Mouse (Mus musculus): ENCODE results near the gene Camk2n2. TPM values are rescaled to one million over a fixed set of nuclear protein-coding genes. Genes with fewer than 3 reads are reported as not detected.

The Camk2n2 gene
- polyA plus RNA-seq (2021; fragmentation: Nextera tagmentation): 10.9 and 11.3 TPM in 2 replicates
- long read RNA-seq, experiment 1, partial matches to known transcripts: 0 of 6 reads
- long read RNA-seq, experiment 1, other reads (novel, unspliced or antisense): 6 of 6 reads
- long read RNA-seq, experiment 2: 0 reads

DNA sequence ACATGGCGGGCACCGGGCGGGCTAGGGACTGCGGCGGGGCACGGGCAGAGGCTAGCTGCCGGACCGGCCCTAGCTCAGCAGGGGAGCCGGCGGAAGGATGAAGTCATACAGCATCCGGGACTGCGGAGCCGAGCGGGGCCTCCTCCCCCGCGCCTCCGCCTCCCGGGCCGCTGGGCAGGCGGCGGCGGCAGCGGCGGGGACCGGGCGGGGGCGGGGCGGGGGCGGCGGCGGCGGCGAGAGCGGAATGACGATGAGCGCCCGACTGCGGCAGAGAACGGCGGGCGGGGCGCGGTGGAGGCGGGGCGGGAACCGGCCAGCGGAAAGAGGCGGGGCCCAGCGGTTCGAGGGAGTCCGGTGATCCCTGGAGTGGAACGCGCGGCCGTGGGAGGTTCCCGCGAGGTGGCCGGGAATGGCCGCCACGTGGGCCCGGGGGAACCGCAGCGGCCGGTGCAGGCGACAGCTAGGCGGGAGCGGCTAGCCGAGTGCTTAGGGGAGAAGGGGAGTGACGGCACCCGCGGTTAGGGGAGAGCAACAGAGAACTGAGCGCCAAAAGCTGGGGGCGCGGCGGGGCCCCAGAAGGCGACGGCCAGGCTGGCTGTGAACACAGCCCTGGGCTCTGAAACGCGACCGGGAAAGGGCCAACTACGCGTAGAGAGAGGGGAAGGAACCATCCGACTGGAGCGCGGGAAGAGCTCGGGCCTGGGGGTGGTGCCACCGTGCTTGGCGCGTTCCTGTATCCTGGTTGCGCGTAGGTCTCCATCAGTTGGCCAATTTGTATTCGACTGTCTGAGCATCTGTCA, at the start of gene Camk2n2:
Gene Camk2n2 (minus strand): TSS at position 97 of the 800 bp plus-strand sequence.

DNA sequence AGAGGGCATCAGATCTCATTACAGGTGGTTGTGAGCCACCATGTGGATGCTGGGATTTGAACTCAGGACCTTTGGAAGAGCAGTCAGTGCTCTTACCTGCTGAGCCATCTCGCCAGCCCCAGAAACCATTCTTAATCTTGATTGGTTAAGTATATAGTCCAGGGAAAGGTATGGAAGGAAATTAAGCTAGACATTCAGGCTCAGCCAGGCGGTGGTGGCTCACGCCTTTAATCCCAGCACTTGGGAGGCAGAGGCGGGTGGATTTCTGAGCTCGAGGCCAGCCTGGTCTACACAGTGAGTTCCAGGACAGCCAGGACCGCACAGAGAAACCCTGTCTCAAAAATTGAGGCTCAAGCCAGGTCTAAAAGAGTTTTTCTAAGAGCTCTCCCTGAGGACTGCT, 46.9 kb upstream of the Camk2n2 start, which contains the start of gene Eif4g1:
Gene Eif4g1 (plus strand): TSS at position 301 of the 400 bp plus-strand sequence.

DNA sequence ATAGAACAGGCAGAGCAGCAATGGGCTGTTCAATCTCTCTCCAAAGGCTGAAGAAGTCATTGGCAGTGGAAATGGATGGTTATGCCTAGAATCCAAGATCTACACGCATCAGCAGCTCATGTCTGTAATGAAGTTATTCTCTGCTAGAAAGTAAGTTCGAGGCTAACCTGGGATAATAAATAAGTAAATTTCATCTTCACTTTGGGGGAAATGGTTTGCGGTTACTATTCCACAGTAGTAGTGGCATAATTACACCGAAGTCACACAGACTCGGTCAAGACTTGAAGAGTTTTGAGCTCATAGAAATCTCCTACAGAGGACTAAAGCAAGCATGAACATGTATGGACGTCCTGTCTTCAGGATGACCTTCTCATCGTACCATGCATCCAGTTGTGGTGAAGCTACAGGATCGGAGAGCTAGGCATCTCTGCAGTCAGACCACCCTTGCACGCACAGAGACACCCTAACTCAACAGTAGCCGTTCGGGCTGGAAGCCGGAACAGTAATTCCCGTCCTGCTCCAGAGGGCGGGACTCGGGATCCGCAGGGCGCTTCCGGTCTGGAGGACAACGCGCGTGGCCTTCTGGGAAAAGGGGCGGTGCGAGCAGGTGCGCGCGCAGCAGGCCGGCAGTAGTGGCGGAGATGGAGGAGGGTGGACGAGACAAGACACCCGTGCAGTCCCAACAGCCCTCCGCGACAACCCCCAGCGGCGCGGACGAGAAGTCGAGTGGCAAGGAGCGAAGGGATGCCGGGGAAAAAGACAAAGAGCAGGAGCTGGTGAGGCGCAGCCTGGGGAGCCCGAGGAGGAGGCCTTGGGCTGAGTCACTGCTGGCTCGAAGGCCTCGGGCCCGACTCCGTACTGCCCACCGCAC, 30.2 kb upstream of the Camk2n2 start, which contains the start of gene Psmd2:
Gene Psmd2 (plus strand): TSS at position 577 of the 871 bp plus-strand sequence.

DNA sequence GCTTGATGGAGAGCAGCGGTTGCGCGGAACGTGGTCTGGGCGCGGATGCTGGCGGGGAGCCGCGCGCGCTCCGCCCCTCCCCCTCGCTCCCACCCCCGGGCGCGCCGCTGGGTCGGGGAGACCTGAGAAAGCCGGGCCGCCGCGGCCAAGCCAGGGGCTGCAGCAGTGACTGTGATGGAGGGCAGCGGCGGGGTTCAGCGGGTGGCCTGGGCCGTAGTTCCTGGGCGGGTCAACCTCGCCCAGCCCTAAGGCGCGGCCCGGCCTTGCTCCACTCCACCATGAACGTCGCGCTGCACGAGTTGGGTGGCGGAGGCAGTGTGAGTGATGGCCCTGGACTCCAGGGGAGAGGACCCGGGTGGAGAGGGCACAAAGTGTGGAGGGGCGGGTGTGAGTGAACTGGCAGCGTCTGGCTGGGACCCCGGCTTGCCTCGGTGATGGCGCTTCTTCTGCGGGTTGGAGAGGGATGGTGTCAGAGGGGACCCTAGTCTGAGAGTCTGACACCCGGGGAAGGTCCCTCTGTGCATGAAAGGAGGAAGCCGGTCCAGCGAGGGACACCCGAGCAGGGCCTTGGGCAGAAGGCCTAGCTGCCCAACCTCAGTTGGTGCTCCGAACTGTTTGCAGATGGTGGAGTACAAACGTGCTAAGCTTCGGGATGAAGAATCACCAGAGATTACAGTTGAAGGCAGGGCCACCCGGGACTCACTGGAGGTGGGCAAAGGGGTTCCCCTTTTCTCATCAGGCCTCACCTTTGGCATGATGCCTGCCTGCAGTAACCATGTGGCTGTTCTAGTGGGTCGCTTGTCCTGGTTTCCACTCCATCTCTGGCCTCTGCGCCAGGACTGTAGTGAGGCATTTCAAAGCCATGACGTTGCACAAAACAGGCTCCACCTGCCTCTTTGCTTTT, 8.9 kb upstream of the Camk2n2 start, which contains the start of gene Ece2:
Gene Ece2 (plus strand): TSS at position 98 of the 904 bp plus-strand sequence.

DNA sequence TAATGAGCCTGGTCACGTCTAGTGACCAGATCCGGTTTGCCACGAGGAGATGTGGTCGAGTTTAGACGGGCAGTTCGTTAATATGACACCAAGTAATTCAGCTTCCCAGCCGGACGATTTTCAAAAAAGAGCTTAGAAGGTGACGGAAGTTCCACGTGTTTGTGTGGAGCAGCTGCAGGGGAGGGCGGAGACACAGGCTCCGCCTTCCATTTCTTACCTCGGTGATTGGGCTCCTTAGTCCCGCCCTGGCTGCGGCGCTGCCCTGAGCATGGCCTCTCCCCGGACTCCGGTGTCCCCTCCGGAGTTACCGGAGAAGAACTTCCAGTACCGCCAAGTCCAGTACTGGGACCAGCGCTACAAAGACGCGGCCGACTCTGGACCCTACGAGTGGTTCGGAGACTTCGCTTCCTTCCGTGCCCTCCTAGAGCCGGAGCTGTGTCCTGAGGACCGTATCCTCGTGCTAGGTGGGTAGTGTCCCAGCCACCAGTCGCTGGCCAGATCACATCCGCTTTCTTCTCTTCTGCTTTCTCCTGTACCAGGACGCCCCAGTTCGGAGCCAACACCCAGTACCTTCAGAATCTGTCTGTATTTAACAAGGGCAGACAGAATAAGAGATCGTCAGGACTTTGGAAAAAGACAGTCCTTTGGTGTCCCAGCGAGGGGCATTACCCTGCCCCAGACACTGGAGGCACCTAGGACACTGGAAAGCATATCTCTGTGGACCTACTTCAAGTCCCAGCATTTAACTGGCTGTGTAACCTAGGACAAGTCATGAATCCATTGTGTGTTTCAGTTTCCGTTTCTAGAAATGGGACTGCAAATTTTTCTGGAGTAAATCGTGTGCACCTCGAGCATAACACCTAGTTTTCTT, 9.5 kb downstream of the Camk2n2 start, which contains the start of the genes Eef1akmt4, Gm49333 and Alg3:
Gene Eef1akmt4 (plus strand): TSS at position 237 of the 871 bp plus-strand sequence.
Gene Gm49333 (plus strand): TSS at position 254 of the 871 bp plus-strand sequence.
Gene Alg3 (minus strand): TSS at position 379 of the 871 bp plus-strand sequence.

DNA sequence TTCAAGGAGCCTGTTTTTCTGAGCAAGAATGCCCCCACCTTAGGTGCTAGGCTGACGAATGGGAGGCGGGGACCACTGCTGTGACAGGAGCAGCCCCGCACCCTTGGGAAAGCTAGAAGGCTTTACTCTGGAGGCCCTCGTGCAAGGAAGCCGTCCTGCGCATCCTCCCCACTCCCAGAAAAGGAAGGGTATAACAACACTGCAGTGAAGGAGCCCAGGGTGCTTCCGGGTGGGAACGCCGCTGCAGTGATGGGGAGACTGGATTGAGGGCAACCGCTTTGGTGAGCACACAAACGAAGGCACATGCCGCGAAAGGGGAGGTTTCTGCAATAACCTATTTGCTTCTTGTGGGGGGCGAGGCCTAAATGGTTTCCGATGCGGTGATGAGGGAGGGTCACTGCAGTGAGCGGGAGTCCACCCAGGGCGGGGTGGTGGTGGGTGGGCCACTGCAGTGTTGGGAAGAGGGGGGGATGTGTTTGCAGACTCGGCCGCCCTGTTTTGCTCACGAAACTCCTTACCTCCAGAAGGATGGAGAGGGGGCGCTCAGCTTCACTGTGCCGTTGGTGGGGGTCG, 31.6 kb downstream of the Camk2n2 start, which contains the start of gene Vwa5b2:
Gene Vwa5b2 (plus strand): TSS at position 106 of the 573 bp plus-strand sequence.

Small RNA genes lying within 50 kb of the gene (microRNA-seq; reads per million reads assigned to microRNA genes)
- 356 reads per million, percentile 70 among the genes with 10 or more reads in this experiment for gene Mir1224

Other genes with a start within 250 kb of the Camk2n2 start
- 49.2 and 59.3 TPM in 2 replicates for gene Abcc5, start 194.9 kb downstream of the Camk2n2 start, polyA plus RNA-seq (2021; fragmentation: Nextera tagmentation)
- 27.9 and 32.3 TPM in 2 replicates for gene Eif2b5, start 122.5 kb downstream of the Camk2n2 start, polyA plus RNA-seq (2021; fragmentation: Nextera tagmentation)
- gene Dvl3, start 104.3 kb downstream of the Camk2n2 start, polyA plus RNA-seq (2021; fragmentation: Nextera tagmentation): 9.0 and 9.6 TPM in 2 replicates
- 912 and 945 TPM in 2 replicates for gene Ap2m1, start 85.8 kb downstream of the Camk2n2 start, polyA plus RNA-seq (2021; fragmentation: Nextera tagmentation)
- gene Abcf3, start 72.7 kb downstream of the Camk2n2 start, polyA plus RNA-seq (2021; fragmentation: Nextera tagmentation): 48.0 and 55.5 TPM in 2 replicates
- 3.9 and 5.3 TPM in 2 replicates for gene Vwa5b2, start 31.8 kb downstream of the Camk2n2 start, polyA plus RNA-seq (2021; fragmentation: Nextera tagmentation)
- 7.2 and 9.4 TPM in 2 replicates for gene Eef1akmt4, start 9.7 kb downstream of the Camk2n2 start, polyA plus RNA-seq (2021; fragmentation: Nextera tagmentation)
- gene Gm49333, start 9.7 kb downstream of the Camk2n2 start, polyA plus RNA-seq (2021; fragmentation: Nextera tagmentation): 0.35 TPM in 1 of 2 replicates, not detected in the other
- 13.0 and 15.6 TPM in 2 replicates for gene Alg3, start 9.6 kb downstream of the Camk2n2 start, polyA plus RNA-seq (2021; fragmentation: Nextera tagmentation)
- gene Ece2, start 8.5 kb upstream of the Camk2n2 start, polyA plus RNA-seq (2021; fragmentation: Nextera tagmentation): 6.9 and 8.6 TPM in 2 replicates
- 152 TPM in 2 replicates for gene Psmd2, start 30.4 kb upstream of the Camk2n2 start, polyA plus RNA-seq (2021; fragmentation: Nextera tagmentation)
- gene Eif4g1, start 47.0 kb upstream of the Camk2n2 start, polyA plus RNA-seq (2021; fragmentation: Nextera tagmentation): 20.0 and 20.5 TPM in 2 replicates
- 223 and 243 TPM in 2 replicates for gene Fam131a, start 72.0 kb upstream of the Camk2n2 start, polyA plus RNA-seq (2021; fragmentation: Nextera tagmentation)
- gene Polr2h, start 96.4 kb upstream of the Camk2n2 start, polyA plus RNA-seq (2021; fragmentation: Nextera tagmentation): 81.3 and 85.4 TPM in 2 replicates
- gene Clcn2, start 96.5 kb upstream of the Camk2n2 start, polyA plus RNA-seq (2021; fragmentation: Nextera tagmentation): 9.1 and 10.3 TPM in 2 replicates
- gene Chrd, start 111.8 kb upstream of the Camk2n2 start, polyA plus RNA-seq (2021; fragmentation: Nextera tagmentation): 10.3 and 14.1 TPM in 2 replicates
- gene Thpo, start 113.2 kb upstream of the Camk2n2 start, polyA plus RNA-seq (2021; fragmentation: Nextera tagmentation): 1.0 and 1.5 TPM in 2 replicates